In the genomic region with DNA sequence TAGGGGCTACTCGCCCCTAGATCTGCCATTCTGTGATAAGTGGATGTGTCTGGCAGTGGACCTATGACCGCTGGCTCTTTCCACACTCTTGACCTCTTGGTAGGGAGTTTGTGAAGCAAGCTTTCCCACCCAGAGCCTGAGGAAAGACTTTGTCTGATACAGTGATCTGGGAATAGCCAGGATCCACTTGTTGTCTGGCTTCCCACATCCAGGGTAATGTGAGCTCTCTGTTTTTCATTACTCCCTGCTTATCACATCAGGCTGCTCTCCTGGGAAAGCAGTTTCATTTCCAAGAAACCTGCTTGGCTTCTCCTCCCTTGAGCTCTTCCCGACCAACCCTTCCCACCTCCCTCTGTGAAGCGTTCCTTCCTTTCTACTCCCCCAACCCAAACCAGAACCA, we compare ENCODE assay signal across 12 mouse cellular contexts. TPM values are rescaled to one million over a fixed set of nuclear protein-coding genes. Genes with fewer than 3 reads are reported as not detected.
DNase-seq lines count a peak whose midpoint lies in the region; ATAC-seq and TF ChIP-seq lines count a peak whose summit lies in the region.
"Had no signal": no experiment of that assay in that cellular context is flagged by ENCODE, and none has a peak within 500 bp of the region (broad histone marks: within the 10 kb centered on the region; RNA-seq: fewer than 3 reads in every experiment).

No protein-coding gene starts in this region.

- DNase-seq in adrenal gland, adult (ENCODE audit: inconsistent age in 2 of 2, low spot score in 1 of 2) = peak; percentile 15 to 67
- no peak for DNase-seq in adrenal gland, postnatal 25 days
- DNase-seq in hindbrain, embryonic 11.5 days (ENCODE audit: low spot score) = no peak
- DNase-seq in testis, postnatal 10 days (ENCODE audit: low spot score) = no peak
- DNase-seq in forebrain, embryonic 10.5 days (ENCODE audit: extremely low spot score, low spot score) = no peak
- DNase-seq in cerebellum, adult 9-11 months = no peak
- DNase-seq: kidney, adult 8-10 months had no signal

- no peaks in the 10 kb centered on the region for H3K9me3 ChIP-seq in hindbrain, embryonic 16.5 days (ENCODE audit: control insufficient read depth, low read length)
- H3K9me3 ChIP-seq in hindbrain, embryonic 11.5 days (ENCODE audit: control insufficient read depth, low read length) = no peaks in the 10 kb centered on the region
- H3K9me3 ChIP-seq in forebrain, embryonic 10.5 days = no peaks in the 10 kb centered on the region
- H3K9me3 ChIP-seq: forebrain, embryonic 13.5 days had no signal

- H3K27me3 ChIP-seq in hindbrain, embryonic 16.5 days (replicated peaks; ENCODE audit: control insufficient read depth, insufficient read depth, low read length) = no peaks in the 10 kb centered on the region
- H3K27me3 ChIP-seq in hindbrain, embryonic 11.5 days (ENCODE audit: control insufficient read depth, insufficient read depth, low read length) = no peaks in the 10 kb centered on the region
- H3K27me3 ChIP-seq in testis, adult 2 months (ENCODE audit: control insufficient read depth, insufficient read depth, low read length) = no peaks in the 10 kb centered on the region
- no peaks in the 10 kb centered on the region for H3K27me3 ChIP-seq in forebrain, embryonic 10.5 days (ENCODE audit: poor library complexity, severe bottlenecking)
- H3K27me3 ChIP-seq: forebrain, embryonic 13.5 days had no signal

- no peak for TF ChIP-seq CTCF in testis, adult 2 months (IDR thresholded peaks at IDR 0.05; ENCODE audit: control insufficient read depth, insufficient read depth, insufficient replicate concordance, low read depth, low read length)

- H3K9ac ChIP-seq in hindbrain, embryonic 16.5 days (ENCODE audit: low read depth, low read length) = no peak overlapping the region
- no peak overlapping the region for H3K9ac ChIP-seq in hindbrain, embryonic 11.5 days (ENCODE audit: low read depth, low read length)
- H3K9ac ChIP-seq: forebrain, embryonic 13.5 days had no signal

- ATAC-seq in hindbrain, embryonic 16.5 days = peak; percentile 42; the same call in 1 of the 2 replicates
- ATAC-seq in hindbrain, embryonic 11.5 days (ENCODE audit: low FRiP score) = no peak
- ATAC-seq: forebrain, embryonic 13.5 days had no signal

- H3K4me3 ChIP-seq in hindbrain, embryonic 16.5 days (ENCODE audit: low read length) = no peak overlapping the region
- no peak overlapping the region for H3K4me3 ChIP-seq in hindbrain, embryonic 11.5 days (ENCODE audit: low read depth, low read length)
- H3K4me3 ChIP-seq in testis, adult 2 months (ENCODE audit: control insufficient read depth, low read depth, low read length) = no peak overlapping the region
- no peak overlapping the region for H3K4me3 ChIP-seq in forebrain, embryonic 10.5 days
- H3K4me3 ChIP-seq: forebrain, embryonic 13.5 days; myocyte had no signal

- H3K4me2 ChIP-seq in hindbrain, embryonic 16.5 days (ENCODE audit: low read length) = no peak overlapping the region
- H3K4me2 ChIP-seq in hindbrain, embryonic 11.5 days (replicated peaks; ENCODE audit: low read depth, low read length) = no peak overlapping the region
- H3K4me2 ChIP-seq: forebrain, embryonic 13.5 days; liver, embryonic 11.5 days had no signal

- 63% methylated on average over 4 of the region's 4 CpGs for WGBS in hindbrain, embryonic 16.5 days
- 72% methylated on average over 4 of the region's 4 CpGs for WGBS in hindbrain, embryonic 11.5 days
- WGBS in forebrain, embryonic 10.5 days = 69% methylated on average over 4 of the region's 4 CpGs

- no peaks in the 10 kb centered on the region for H3K4me1 ChIP-seq in hindbrain, embryonic 16.5 days (ENCODE audit: control insufficient read depth, insufficient read depth, low read depth, low read length)
- H3K4me1 ChIP-seq in hindbrain, embryonic 11.5 days (replicated peaks; ENCODE audit: control insufficient read depth, insufficient read depth, low read length) = no peaks in the 10 kb centered on the region
- no peaks in the 10 kb centered on the region for H3K4me1 ChIP-seq in testis, adult 2 months (ENCODE audit: control insufficient read depth, insufficient read depth, low read length)
- 0 out of 2 replicates have a peak, but pooled peaks cover 8% of the 10 kb centered on the region for H3K4me1 ChIP-seq in forebrain, embryonic 10.5 days

- H3K27ac ChIP-seq in hindbrain, embryonic 16.5 days (ENCODE audit: low read depth, low read length) = no peak overlapping the region
- H3K27ac ChIP-seq in hindbrain, embryonic 11.5 days (ENCODE audit: low read depth, low read length) = no peak overlapping the region
- H3K27ac ChIP-seq in testis, adult 2 months (ENCODE audit: control insufficient read depth, insufficient read depth, low read depth, low read length) = peak overlapping the region; percentile 68
- no peak overlapping the region for H3K27ac ChIP-seq in forebrain, embryonic 10.5 days
- H3K27ac ChIP-seq: forebrain, embryonic 13.5 days had no signal

- no peak for TF ChIP-seq POLR2A in testis, adult 2 months (IDR thresholded peaks at IDR 0.05; ENCODE audit: control insufficient read depth, low read depth, low read length)

- H3K36me3 ChIP-seq in hindbrain, embryonic 16.5 days (ENCODE audit: control insufficient read depth, insufficient read depth, low read length) = no peaks in the 10 kb centered on the region
- H3K36me3 ChIP-seq in hindbrain, embryonic 11.5 days (ENCODE audit: control insufficient read depth, insufficient read depth, low read length) = no peaks in the 10 kb centered on the region
- no peaks in the 10 kb centered on the region for H3K36me3 ChIP-seq in testis, adult 2 months (ENCODE audit: control insufficient read depth, insufficient read depth, low read length)
- no peaks in the 10 kb centered on the region for H3K36me3 ChIP-seq in forebrain, embryonic 10.5 days (replicated peaks)

RNA-seq across cellular contexts. Expression of gene Gm45716, which starts 44.5 kb away (rescaled TPM):
- total RNA-seq in adrenal gland, postnatal 25 days (2021) = 2.6 and 3.1 TPM in 2 replicates
- 18.8 and 19.1 TPM in 2 replicates for polyA plus RNA-seq in hindbrain, embryonic 16.5 days (2015; fragmentation: Nextera tagmentation; extraction: Ambion mirVana)
- polyA plus RNA-seq in hindbrain, embryonic 11.5 days (2014; fragmentation: Nextera tagmentation; extraction: Ambion mirVana) = 17.8 and 20.3 TPM in 2 replicates
- 0.55 and 0.63 TPM in 2 replicates for polyA plus RNA-seq in testis, adult 2 months (2012; rRNA removed)
- 14.7 and 16.9 TPM in 2 replicates for polyA plus RNA-seq in forebrain, embryonic 10.5 days (2016; fragmentation: Nextera tagmentation; extraction: Ambion mirVana)

Comparison
In these comparisons a context has a peak if more than half of its experiments do, and no peak if none do; other contexts are left out.
1. DNase-seq: peak in adrenal gland, adult (2 of 2); none in adrenal gland, postnatal 25 days (single experiment), hindbrain, embryonic 11.5 days (single experiment), testis, postnatal 10 days (single experiment), forebrain, embryonic 10.5 days (single experiment) and cerebellum, adult 9-11 months (single experiment).